Mouse (Mus musculus) brain, adult 2 months (tissue): ENCODE measurements around the gene St3gal4.

ENCODE experiments used
- DNase-seq: peaks from one replicate; pipeline ENCODE4 v3.0.0; 2011; ENCODE audit warnings: low read depth, low spot score

The St3gal4 gene

GRCm38 (mm10) chr9:35107396-35107795 is 11.7 kb downstream of the St3gal4 start:
- DNase-seq = no peak

GRCm38 (mm10) chr9:35105884-35106880 is 12.9 kb downstream of the St3gal4 start:
- DNase-seq = no peak

GRCm38 (mm10) chr9:35105438-35105837 is 13.6 kb downstream of the St3gal4 start:
- DNase-seq = no peak

- DNase-seq = no peak
These were observed 14.4 kb downstream of the St3gal4 start for GRCm38 (mm10) chr9:35104711-35105110.

- DNase-seq = no peak
These were observed 20.3 kb downstream of the St3gal4 start for GRCm38 (mm10) chr9:35098762-35099161.

- no peak for DNase-seq
These were observed 21.2 kb downstream of the St3gal4 start for GRCm38 (mm10) chr9:35097901-35098300.

DNA sequence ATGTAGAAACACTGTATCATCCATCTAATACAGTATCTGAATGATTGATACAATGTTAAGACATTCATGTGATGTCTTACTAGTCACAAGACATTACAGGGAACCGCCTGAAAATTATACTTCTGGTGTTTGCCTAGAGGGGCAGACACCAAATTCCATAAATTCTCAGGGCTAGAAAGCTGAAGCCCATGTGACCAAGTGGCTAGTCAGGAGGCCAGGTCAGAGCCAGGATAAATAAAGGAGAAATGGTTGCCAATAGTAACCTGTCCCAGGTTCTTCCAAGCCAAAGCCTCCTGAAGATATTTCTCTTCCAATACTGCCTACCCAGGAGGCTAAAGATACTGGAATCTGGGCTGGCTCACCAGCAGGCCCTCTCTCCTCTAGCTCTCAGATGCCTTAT is 23.3 kb downstream of the St3gal4 start:
- DNase-seq = no peak

GRCm38 (mm10) chr9:35093350-35093749 is 25.7 kb downstream of the St3gal4 start:
- no peak for DNase-seq

DNA sequence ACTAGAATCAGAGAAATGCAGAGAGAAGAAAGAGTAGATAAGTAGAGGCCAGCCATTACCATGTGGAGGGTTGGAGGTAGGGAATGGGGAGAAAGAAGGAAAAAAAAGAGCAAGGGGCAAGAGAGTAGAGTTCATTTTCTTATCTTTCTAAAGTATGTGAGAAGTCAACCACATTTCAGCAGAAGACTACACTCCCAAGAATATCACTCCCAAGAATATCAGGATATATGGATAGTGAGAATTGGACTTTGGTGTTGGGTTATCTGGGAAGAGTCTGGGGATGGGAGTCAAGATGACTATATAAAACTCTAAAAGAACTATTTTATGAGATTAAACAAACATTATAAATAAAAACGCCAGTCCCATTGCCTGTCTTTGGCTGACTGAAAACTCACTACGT is 26.2 kb downstream of the St3gal4 start:
- no peak for DNase-seq

- peak; percentile 42 for DNase-seq
These were observed 57.6 kb downstream of the St3gal4 start for GRCm38 (mm10) chr9:35061446-35061845.

DNA sequence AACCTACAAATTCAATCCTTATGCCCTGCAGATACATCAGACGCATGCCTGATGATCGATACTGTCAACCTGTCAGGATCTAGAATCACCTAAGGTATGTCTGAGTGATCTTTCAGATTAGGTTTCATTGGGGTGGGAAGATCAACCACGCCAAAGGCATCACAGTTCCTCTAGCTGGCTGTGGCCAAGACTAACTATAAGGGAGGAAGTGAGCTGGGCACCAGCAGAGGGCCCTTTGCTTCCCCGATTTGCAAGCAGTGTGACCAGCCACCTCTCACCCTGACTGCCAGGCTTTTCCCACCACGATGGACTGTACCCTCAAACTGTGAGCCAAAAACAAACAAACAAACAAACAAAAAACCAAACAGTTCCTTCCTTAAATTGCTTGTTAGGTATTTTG is 59.2 kb downstream of the St3gal4 start:
- DNase-seq = no peak

- DNase-seq = peak; percentile 59
These were observed 60.3 kb downstream of the St3gal4 start for GRCm38 (mm10) chr9:35058596-35059354.

GRCm38 (mm10) chr9:35058186-35058585 is 60.9 kb downstream of the St3gal4 start:
- no peak for DNase-seq

- no peak for DNase-seq
These were observed 61.4 kb downstream of the St3gal4 start for GRCm38 (mm10) chr9:35057631-35058030.

DNA sequence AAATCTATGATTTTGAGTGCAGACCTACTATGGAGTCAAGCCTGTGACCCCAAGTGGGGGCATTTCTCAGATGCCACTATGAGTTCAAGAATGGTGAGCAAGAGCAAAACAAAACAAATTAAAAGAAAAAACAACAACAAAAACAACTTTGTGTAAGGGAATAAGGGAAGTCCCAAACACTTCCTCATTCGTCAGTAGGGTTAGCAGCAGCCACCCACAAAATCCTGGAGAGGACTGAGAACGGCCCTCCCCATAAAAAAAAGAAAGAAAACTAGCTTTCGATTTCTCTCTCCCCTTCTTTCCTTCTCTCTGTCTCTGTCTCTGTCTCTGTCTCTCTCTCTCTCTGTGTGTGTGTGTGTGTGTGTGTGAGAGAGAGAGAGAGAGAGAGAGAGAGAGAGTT is 62.5 kb downstream of the St3gal4 start:
- no peak for DNase-seq

DNA sequence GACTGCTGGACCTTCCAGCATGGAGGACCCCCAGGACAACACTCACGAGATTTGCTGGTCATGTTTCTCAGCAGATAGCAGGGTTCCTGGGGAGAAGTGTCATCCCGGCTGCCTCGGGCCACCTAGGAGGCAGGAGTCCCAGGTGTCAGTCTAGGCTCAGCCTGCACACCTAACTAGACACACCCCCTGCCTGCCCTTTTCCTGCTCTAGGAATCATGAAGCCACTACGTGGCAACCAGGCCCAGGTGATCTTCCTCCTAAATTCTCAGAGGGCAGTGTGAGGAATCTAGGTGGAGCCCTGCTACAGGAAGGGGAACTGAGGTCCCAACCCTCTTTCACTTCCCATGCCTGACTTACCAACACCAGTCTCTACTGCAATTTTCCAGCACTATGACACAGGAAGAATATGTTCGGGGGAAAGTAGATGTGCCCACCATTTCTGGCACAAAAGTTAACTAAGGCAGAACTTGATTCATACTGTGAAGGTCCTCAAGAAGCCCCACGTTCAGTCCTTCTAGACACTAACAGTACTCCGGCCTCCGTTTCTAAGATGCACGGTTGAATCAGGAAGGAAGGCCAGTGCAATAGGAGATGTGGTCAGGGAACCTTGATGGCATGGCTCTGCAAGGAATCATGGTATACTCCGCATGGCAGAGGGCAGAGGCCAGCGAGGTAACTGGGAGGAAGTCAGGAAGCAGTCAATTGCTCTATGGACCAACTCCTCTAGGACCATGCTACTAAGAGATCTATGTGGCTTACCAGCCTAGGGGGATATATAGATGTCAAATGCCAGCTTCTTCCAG is 63.3 kb downstream of the St3gal4 start:
- no peak for DNase-seq

- DNase-seq = peak; percentile 63
These were observed 65.4 kb downstream of the St3gal4 start for GRCm38 (mm10) chr9:35053669-35054068.

- no peak for DNase-seq
These were observed 66.0 kb downstream of the St3gal4 start for GRCm38 (mm10) chr9:35053081-35053480.

DNA sequence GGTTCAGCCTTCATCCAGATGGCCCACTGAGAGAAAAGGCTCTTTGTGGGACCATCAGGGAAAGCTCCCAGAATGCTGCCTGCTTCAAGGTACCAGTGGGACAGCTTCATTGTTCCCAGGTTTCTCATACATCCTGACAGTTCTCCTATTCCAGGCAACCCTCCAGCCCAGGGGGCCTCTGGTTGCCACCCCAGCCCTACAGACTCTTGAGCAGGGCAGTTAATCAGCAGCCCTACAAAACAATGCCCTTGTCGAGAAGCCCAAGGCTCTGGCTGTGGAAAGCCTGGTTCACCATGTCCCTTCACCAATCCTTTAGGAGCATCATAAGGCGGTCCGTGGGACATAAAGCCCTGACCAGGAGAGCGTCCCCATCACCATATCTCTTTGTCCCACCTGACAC is 66.4 kb downstream of the St3gal4 start:
- no peak for DNase-seq

GRCm38 (mm10) chr9:35051666-35052065 is 67.4 kb downstream of the St3gal4 start:
- DNase-seq = peak; percentile 36

DNA sequence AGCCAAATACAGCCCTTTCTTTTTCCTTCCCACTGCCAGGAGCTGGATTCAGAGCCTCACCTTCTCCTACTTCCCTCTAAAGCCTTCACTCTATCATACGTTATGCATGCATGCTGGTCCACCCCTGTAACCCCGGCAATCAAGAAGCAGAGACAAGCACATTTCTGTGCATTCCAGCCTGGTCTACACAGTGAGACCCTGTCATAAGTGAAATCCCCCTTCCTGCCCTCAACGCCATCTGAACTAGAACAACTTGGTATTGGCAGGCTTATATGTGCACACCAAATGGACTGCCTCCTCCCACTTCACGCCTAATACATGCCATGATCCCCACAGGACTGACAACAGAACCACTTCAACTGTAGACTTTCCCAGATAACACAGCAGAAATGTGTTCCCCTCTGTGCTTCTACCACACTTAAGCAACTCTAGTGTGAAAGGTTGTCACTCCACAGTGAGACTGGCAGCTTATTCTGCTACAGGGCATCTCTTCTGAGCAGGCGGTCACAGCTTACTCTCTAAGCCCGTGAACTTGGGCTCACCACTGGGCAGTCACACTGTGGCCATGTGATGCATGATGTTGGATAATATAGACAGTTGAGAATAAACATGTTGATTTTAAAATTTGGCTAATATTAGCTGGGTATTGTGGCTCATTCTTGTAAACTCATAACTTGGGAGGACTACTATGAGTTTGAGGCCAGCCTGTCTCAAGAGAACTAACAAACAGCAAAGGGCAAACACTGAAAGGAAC is 68.2 kb downstream of the St3gal4 start:
- DNase-seq = no peak
